Mouse (Mus musculus) cerebellum, adult 18-20 months (tissue): ENCODE data around the gene Nxpe5.

Experiments used
- DNase-seq, 2 experiments: peaks; one replicate each; pipeline ENCODE4 v3.0.0; 2021

The Nxpe5 gene

DNA sequence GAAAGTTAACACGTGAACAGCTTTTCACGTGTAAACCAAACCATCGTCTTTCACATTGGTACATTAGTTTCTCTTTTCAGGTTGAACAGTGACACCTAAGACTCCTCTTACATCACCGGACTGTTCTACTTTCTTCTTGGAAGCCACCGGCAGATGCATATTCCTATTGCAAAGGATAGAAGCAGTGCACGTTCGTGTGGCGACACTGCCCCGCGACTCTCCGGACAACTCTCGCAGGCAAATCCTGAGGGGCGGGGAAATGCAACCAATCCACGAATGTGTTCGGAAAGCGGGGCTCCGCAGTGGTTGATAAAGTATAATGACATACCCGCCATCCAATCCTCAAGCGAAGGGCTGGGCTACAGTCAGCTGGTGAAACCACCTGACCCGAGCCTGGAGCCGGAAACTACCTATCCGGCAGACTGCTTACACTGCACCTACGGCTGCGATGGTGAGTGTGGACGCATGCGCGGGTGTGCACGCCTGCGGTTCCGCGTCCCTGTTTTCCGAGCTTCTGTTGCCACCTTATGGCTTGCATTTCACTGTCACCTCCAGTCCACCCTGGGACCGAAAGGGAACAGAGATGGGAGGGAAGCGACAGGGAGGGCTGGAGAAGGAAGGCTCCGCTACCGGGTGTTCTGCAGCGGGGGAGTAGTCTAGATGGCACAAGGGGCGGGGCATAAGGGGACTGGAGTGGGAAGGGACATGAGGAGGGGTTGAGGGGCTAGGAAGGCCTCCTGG, 29.8 kb downstream of the Nxpe5 start, which contains the start of gene Lamtor4:
Lamtor4 (plus strand) TSS at position 130 of the 741 bp plus-strand sequence.
- peak; percentile 93 to 99 for DNase-seq

DNA sequence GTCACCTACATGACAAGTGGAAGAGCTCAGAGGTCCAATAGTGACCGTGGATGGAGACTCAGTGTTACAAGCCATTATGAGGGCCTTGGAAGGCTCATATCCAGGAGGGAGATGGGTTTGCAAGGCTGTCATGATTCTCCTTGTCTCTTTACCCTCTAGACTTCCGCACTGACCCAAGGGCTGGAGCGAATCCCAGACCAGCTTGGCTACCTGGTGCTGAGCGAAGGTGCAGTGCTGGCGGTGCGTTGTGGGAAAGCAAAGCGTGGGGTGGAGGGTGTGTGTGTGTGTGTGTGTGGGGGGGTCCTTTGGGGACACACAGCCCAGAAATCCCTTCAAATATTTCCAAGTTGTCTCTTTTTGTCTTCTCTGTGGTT, 30.4 kb downstream of the Nxpe5 start:
- peak in 1 of 2 experiments; percentile 52 for DNase-seq

DNA sequence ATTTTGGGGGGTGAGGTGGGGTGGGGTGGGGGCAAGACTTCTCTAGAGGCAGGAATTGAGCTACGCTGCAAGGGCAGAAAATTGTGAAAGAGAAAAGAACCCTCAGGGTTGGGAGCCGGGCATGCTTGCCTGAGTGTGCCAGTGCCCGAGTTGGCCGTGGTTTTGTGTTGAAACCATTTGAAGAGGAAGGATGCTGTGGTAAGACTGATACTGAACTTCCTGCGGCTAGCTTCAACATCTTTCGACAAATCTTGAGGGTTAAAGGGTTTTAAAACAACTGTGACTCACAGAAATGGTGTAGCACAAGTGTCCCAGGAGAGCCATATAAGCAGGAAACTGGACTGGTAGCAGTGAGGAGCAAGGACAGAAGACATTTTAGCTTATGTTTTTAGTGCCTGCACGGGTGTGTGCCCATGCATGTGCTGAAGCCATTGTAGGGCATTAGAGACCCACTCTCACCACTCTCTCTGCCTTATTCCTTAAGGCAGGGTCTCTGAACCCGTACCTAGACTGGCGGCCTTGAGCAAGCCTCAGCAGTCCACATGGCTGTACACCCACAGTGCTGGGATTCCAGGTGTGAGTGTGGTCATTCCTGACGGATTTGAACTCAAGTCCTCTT, 31.4 kb downstream of the Nxpe5 start:
- no peak for DNase-seq

DNA sequence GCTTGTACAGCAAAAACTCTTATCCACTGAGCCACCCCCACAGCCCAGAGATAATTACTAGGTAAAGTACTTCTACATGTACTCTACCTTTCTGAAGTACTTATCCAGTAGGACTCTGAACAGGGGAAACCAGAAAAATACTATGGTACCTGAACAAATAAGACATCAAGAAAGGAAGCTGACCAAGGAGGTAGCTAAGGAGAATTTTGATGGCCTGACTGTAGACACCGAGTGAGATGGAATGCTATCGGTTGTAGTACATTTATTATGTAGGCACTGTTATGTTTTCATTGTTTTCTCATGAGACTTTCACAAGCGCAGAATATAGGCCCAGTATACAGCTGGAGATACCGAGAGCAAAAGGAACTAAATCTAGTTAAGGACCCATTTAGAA, 31.9 kb downstream of the Nxpe5 start:
- DNase-seq, result no peak

DNA sequence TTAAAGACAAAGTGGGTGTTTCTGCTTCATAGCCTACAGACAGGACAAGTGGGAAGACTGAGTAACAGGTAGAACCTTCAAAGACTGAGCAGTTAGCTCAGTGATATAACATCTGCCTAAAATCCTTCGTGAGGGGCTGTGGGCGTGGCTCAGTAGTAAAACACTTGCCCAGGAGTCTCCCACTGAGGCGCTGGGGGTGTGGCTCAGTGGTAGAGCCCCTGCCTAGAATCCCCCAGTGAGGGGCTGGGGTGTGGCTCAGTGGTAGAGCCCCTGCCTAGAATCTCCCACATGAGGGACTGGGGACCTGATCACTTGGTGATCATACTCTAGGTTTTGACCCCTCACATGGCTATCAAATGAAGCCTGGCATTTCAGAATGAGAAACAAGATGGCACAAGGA, 32.4 kb downstream of the Nxpe5 start:
- DNase-seq, result no peak

DNA sequence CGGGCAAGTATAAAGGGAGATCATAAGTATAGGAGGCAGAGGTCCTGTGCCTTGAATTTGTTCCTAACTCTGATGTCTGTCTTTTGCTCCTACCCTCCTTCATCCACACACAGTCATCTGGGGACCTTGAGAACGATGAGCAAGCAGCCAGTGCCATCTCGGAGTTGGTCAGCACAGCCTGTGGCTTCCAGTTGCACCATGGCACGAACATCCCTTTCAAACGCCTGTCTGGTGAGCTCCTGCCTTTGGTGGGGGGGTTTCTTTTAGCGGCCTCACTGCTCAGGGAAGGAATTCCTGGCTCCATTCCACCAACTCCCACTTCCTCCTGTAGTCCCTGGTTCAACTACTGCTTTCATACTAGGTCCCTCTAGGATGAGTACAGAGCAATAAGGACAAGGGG, 32.8 kb downstream of the Nxpe5 start:
- DNase-seq, result no peak

DNA sequence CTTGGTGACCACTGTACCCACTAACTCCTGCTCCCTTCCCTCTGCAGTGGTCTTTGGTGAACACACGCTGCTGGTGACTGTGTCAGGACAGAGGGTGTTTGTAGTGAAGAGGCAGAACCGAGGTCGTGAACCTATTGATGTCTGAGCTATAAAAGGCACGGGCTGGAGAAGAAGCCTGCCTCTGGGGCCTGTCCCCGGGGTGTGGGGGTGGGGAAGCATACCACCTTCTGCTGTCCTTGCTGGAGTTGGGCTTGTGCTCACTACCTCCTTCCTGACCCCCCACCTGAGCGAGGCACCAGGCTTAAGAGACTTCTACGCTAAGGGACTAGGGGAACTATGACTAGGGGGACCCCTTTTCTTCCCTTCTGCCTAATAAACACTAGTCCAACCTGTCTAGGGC, 33.3 kb downstream of the Nxpe5 start:
- DNase-seq, result no peak

DNA sequence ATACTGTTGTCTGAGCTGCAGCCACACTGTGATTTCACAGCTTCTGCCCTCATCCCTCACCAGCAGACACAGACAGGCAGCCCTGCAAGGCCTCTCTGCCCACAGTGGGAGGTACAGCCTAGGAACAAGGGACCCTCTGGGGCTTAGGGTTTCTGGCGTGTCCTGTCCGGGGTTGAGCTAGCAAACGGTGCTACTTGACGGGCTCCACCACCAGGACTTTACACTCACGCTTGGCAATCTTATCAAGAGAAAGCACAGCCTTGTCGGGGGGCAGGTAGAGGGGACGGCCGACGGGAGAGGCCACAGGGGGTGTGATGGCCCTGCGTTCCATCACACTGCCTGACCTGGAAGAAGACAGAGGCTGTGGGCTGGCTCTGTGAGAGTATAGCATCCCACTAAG, 34.4 kb downstream of the Nxpe5 start:
- DNase-seq, result no peak

DNA sequence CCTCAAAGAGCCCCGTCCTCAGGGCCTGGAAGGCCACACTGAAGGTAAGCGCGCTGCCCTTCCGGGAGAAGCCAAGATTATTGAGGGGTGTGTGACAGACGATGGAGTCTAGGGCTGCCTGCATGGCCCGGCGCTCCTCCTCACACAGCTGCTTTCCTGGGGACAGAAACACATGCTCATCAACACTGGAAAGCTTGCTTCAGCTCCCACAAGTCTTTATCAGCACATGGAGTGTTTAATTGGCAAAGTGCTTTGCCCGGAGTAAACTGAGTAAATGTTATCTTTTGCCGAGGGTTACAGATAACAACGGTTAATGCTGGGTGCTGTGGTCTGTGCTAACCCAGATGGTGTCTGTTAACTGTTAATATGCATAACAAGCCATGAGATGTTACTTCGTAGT, 35.1 kb downstream of the Nxpe5 start:
- DNase-seq, result no peak

DNA sequence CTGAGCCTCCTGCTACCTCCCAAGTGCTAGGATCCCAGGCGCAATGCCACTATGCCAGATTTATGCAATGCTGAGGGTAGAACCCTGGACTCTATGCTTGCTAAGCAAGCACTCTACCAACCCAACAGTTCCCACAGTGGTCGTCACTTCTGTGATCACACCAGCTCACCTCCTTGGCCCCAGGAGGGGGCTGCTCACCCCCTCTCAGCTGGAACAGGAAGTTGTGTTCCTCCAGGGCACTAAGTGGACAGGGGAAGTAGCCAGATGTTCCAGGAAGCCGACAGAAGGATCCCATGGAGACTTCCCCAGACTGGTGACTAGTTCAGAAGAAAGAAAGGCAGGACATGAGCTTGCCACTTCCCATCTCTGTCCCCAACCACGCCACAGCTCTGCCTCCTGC, 36.3 kb downstream of the Nxpe5 start:
- DNase-seq, result no peak

DNA sequence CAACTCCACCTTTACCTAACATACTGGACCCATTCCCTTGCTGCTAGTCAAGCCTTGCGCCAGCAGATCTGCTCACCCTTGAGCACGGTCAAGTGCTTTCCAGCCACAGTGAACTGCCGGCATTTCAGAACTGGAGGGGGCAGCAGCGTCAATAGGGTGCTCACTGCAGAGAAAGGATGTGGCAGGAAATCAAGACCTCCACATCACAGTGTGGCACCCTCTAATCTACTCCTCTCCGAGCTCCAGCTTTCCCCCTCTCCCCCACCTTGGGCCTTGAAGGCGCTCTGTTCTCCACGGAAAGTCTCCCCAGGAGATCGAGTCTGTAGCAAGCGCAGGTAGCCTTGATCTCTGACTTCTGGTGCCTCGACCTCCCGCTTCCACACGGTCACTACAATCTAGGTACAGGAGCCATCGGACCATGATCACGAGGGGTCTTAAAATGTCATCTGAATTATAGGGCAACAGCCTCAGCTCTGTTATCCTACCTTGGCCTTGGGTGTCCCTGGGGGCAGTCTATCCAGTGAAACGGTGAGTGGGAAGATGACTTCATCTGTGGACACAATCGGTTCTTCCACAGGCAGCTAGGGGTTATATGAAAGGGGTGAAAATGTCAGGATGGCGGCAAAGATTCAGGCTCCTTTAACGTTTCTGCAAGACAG, 37.0 kb downstream of the Nxpe5 start:
- no peak for DNase-seq

DNA sequence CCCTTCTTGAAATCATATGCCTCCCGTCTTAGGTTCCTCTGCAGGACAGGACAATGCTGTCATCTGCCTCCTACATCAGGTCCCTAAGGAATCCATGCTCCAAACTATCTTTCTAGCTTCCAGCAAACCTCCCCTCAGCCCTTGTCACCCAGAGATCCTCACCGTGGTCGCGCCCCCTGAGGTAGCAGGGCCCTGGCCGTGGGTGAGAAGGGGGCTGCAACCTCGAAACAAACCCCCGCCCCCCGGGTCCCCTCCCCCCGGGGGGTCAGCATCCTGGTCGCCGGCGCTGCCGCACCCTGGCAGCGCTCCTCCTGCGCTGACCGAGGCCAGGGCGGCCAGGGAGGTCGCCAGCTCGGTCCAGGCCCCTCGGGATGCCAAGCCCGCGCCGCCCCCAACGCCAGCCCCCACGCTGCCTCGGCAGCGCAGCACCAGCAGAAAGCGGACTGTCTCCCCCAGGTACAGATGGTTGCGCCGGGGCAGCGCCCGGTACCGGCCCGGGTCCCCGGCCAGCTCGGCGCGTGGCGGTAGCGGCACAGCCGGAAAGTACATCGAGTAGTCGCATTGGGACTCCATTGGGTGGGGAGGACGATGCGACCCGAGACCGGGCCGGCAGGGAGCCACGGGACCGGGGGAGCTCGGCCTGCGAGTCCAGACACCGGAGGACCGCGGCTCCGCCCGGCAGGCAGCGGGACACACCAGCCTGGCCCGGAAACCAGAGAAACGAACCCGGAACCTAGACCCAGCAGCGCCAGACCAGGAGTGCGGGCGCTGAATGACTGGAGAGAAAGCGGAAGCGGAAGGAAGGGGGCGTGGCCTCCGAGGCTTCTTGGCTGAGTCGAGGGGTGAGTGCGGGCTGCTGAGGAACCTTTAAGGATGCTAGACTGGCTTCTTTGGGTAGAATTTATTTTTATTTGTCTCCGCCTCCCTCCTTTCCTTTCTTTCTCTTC, 37.8 kb downstream of the Nxpe5 start, which contains the start of gene BC037034:
BC037034 (minus strand) TSS at position 774 of the 947 bp plus-strand sequence.
- peak; percentile 92 to 94 for DNase-seq

DNA sequence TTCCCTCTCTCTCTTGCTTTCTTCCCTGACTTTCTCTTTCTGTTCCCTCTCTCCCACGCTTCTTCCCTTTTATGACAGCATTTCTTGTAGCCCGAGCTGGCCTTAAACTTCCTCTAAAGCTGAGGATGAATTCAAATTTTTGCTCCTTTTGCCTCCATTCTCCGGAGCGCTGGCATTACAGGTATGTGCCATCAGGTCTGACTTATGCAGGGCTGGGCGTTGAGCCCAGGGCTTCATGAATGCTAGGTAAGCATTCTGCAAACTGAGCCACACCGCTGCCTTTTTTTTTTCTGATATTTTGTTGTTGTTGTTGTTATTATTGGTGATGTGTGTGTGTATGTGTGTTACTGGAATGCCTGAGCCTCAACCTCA, 38.5 kb downstream of the Nxpe5 start:
- peak; percentile 18 to 29 for DNase-seq

DNA sequence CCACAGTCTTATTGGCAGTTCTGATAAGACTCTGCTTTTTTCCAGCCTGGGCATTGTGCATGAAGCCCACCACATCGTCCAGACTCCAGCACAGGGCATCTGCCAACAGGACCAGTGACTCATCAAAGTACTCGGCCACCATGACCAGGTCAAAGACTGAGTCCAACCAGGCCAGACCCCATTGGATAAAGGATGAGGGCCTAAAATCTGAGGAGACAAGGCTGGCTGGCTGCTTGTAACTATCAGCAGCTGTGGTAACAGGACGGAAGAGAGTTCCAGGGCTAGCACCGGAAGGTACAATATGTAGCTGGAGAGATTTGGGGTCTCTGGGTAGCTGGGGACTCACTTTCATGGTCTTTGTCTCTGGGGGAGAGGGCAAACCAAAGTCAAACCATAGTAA, 40.0 kb downstream of the Nxpe5 start:
- DNase-seq, result no peak

DNA sequence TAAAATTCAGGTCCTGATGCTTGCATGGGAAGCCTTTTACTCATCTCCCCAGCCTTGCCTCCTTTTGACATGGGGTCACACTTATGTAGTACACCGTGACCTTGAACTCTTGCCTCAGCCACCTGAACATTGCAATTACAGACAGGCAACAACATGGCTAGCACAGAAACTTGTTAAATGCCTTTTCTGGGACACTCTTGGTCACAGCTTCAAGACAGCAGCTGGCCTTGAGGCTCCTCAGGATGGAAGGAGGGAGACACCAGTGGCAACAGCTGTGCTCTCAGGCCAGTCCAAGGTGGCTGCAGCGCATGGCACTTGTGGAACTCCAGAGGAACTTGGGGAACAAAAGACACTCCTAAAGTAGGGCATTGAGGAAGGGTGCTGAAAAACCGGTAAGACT, 41.4 kb downstream of the Nxpe5 start:
- DNase-seq, result no peak

DNA sequence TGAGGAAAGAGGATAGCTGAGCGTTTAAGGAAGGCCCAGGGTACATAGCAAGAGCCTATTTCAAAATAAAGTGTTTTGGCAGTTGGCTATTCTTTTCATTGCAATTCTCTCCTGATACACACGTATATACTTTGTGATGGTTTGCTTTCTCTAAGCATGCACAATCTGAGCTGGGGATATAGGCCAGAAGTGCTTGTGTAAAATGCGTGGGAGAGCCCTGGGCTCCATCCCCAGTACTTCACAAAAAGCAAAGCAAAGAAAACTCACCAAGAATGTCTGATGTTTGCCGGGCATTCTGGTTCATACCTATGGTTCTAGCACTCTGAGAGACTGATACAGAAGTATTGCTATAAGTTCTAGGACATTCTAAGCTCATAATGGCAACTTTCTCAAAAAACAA, 43.3 kb downstream of the Nxpe5 start:
- DNase-seq, result no peak

DNA sequence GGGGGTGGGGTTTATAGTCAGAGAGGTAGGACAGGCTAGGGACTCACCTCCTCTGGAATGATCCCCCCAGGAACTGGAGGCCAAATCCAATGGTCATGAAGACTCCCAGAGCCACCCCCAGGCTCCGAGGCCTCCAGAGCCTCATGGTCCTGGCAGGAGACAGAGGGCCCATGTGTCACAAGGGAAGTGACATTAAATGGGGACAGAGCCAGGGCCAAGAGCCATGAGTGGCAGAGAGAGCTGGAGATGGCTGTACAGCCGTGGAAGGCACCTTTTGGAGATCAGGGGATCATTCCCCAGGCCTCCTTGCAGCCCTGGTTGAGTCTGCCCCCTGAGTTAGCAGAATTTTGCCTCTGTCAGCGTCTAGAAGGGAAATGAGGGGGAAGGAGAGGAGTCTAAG, 45.5 kb downstream of the Nxpe5 start:
- DNase-seq, result no peak

DNA sequence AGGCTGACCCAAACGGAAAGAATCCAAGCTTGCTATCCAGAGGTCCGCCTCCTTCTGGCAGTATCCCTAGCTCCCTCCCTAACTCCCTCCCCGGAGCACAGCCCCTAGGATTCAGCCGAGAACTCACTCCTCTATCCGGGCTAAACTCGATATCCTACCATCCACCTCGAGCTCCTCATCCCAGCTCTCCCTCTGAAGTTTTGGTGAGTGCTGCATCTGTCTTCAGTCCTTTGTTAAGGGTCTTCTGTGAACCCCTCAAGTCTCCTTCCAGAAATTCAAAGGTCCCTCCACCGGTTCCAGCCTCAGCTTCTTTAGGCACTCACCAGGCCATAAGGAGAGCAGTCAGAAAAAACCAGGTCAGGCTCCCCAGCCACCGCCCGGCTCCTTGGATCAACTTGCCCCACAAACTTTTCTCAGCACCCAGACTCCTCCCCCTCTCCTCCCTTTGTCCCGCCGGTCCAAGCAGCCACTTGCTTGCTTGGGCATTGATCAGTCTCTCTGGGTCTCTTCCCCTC, 46.8 kb downstream of the Nxpe5 start, which contains the start of gene Gal3st4:
Gal3st4 (minus strand) TSS at position 432 of the 515 bp plus-strand sequence.
- no peak for DNase-seq

DNA sequence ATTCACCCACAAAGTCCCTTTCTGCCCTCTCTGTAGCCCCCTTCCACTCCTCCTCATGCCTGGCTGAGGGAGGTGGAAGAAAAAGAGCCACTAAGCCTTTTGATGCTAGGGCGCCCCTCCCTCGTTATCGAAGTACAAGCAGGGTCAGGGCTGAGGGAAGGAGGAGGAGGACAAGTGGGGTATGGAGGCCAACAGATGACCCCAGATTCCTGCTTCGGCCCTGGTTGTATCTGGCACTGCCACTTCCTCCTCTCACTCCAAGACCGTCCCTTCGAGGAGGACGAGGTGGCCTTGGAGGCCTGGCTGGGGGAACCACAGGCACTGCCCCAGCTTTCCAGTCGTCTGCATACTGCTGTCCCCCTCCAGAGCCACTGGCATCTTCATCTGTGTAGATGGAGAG, 48.5 kb downstream of the Nxpe5 start:
- DNase-seq, result no peak

DNA sequence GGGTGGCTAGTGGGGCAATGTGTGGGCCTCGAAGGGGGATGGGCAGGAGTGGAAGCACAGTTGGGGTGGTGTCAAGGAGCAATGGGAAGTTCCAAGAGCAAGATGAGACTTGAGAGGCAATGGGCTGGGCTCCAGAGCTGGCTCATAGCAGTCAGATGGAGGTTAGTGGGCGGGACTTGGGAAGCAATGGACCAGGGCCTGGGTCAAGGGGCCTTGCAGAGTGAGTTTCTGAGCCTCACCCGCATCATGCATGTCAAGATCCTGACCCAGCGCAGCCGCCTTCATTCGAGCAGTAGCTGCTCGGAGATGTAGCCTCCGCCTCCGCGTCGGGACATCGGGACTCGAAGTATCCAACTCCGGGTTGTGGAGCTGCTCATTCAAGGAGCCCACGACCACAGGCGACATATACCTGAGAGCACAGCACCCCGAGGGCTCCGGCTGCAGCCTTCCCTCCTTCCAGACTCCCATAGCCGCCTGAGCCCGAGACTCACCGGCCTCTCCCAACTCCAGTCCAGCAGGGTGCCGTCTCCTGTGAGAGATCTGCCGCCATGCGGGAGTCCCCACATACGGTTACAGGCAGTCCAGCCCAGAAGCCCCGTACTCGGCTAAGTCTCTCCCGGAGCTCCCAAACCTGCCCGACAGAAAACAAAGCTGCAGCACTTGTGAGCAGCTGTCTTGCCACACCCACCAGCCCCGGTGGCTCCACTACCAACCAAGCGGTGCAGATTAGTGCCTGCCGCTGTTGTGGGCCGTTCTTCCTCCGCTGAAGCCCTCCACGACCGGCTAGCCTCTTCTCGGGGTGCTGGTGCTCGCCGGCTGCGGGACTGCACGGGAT, 49.7 kb downstream of the Nxpe5 start:
- no peak for DNase-seq

DNA sequence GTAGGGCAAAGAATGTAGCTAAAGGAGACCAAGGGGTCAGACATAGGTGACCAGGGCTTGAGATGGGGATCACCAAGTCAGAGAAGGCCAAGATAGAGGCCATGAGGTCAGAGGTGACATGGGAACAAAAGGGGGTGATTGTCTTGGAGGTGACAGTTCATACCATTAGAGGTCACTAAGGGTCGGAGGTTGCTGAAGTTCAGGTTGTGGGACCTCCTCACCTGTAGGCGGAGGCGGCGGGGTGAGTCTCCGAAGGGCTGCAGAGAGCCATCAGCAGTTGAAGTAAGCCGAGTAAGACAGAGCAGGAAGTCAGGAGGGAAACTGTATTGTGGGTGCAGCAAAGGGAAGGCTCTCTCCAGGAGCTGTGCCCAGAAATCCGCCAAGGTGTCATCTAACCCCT, 52.3 kb downstream of the Nxpe5 start:
- DNase-seq, result no peak
